Mouse (Mus musculus): Measurements from ENCODE around the gene Fsd1.

The Fsd1 gene

GRCm38 (mm10) chr17:55986030-55986961 is at the start of gene Fsd1:
Gene Fsd1, plus strand, starts transcription at chr17:55986509.
- no peak for DNase-seq (ENCODE audit: low spot score)

DNA sequence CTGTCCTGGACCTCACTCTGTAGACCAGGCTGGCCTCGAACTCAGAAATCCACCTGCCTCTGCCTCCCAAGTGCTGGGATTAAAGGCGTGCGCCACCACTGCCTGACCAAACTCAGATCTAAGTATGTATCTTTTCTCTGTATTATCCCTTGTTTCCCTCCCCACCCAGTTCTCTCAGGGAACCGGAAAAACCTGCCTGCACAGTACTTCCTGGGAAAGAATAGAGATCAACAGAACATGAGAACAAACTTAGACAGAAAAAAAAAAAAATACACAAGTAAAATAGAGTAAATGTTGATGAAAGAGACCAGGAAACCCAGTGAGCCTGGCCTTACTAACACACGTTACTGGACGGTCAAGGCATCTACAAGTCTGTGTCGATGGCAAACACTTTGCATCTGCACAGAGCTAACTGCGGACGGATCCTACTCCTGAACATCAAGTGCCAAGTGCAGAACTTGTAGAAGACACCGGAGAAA is 41.9 kb upstream of the Fsd1 start:
- peak; percentile 56 for DNase-seq (ENCODE audit: low spot score)

DNA sequence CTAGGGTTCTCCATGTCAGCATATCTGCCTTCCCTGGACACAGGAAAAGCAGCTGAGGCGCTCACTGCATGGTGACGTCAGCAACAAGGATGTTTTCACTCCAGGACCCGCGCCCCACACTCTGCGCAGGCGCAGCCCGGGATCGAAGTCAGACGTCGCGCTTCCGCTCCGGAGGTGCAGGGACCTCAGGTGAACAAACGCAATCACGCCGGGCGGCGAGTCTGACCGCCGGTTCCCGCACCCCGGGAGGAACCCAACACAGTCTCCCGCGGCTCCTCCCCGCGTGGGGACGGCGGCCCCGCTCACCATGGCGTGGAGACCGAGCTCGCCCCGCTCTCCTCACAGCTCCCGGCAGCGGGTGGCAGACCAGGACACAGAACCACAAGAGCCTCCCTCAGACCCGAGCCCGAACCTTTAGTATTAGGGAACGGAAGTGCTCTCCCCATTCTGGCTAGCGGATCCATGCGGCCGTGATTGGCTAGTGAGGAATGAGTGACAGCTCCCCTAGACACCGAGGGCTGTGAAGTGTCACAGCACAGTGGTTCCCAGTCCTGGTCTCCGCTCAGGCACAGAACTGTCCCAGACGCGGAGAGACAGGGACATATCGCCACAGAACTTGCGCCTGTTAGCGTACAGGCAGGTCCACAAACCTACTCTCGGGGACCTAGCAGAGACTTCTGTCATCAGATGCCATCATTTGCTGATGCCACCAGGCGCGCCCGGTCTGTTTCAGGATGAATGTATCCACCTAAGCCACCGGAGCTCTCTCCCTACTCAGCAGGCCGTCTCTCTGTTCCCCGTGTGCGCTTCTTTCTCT is 41.2 kb upstream of the Fsd1 start:
- DNase-seq (ENCODE audit: low spot score) = peak; percentile 96

DNA sequence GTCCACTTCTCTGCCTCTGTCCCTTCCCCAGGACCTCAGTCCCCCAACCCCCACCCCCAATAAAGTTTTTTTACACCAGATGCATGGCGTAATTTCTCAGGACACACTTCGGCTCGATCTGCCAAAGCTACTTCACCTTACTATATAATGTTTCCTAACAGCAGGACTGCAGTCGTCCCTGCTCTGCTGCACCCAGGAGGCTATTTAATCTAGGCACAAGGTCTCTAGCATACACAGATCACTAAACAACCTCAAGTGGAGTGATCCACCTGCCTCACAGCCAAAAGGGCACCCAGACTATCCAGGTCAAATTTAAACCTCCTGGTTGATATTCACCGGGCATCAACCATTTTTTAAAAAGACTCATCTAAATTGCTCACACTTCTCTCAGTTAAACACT is 40.6 kb upstream of the Fsd1 start:
- DNase-seq (ENCODE audit: low spot score) = no peak

GRCm38 (mm10) chr17:55948647-55949046 is 37.7 kb upstream of the Fsd1 start:
- DNase-seq (ENCODE audit: low spot score) = no peak

GRCm38 (mm10) chr17:55949400-55949799 is 36.9 kb upstream of the Fsd1 start, which contains the start of gene Zfp119b:
Gene Zfp119b, minus strand, starts transcription at chr17:55949500.
- DNase-seq (ENCODE audit: low spot score) = no peak

DNA sequence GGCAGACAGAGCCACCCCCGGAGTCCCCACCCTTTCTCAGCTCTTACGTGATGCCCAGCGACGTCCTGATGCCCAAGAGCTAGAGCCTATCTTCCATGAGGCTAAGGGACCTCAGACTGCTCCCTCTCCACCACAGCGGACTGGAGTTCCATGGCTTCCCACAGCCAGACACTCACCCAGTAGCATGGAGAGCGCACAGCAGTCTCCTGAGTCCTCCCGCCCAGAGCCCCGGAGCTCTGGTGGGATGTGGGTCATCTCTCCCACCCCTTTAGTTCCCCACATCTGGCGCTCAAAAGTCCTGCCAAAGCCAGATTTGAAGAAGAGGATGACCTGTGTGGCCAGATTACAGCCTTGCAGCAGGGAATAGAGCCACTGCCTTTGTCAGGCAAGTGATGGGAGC is 35.7 kb upstream of the Fsd1 start:
- no peak for DNase-seq (ENCODE audit: low spot score)

DNA sequence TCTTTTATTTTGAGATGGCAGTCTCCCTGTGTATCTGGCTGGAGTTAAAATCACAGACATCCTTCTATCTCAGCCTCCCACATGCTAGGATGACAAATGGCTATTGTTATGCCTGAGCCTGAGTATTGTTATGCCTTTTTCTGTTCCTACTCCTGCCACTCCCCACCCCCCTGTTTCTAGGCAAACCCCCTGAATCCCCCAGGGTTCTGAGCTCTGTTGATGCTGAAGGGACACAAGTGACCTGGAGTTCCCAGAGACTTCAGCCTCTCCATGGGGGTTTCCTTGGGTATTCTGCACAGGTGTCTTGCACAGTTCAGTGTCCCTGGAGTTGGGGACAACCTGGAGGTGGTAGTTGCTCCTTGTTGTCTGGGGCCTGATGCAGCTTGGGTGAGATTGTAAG is 34.3 kb upstream of the Fsd1 start:
- no peak for DNase-seq (ENCODE audit: low spot score)

- DNase-seq (ENCODE audit: low spot score) = no peak
Observed at GRCm38 (mm10) chr17:55952447-55953027, 33.8 kb upstream of the Fsd1 start, which contains the start of gene Ebi3. Gene Ebi3, plus strand, starts transcription at chr17:55952640.

- no peak for DNase-seq (ENCODE audit: low spot score)
Observed at GRCm38 (mm10) chr17:55953751-55954150, 32.6 kb upstream of the Fsd1 start.

DNA sequence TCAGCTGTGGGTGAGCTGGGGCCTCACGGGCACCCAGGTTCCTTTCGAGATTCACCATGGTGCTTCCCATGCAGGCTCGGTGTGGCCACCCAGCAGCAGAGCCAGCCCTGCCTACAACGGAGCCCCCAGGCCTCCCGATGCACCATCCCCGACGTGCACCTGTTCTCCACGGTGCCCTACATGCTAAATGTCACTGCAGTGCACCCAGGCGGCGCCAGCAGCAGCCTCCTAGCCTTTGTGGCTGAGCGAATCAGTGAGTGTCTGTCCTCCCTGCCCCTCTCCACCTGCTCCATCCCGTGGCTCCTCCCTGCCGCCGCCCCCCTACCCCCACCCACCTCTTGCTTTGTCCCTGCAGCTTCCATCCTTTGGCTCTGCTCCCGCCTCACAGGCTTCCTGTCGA is 32.1 kb upstream of the Fsd1 start:
- DNase-seq (ENCODE audit: low spot score) = no peak

GRCm38 (mm10) chr17:55956129-55956528 is 30.2 kb upstream of the Fsd1 start:
- DNase-seq (ENCODE audit: low spot score) = peak; percentile 80

- no peak for DNase-seq (ENCODE audit: low spot score)
Observed at GRCm38 (mm10) chr17:55956591-55956990, 29.7 kb upstream of the Fsd1 start.

DNA sequence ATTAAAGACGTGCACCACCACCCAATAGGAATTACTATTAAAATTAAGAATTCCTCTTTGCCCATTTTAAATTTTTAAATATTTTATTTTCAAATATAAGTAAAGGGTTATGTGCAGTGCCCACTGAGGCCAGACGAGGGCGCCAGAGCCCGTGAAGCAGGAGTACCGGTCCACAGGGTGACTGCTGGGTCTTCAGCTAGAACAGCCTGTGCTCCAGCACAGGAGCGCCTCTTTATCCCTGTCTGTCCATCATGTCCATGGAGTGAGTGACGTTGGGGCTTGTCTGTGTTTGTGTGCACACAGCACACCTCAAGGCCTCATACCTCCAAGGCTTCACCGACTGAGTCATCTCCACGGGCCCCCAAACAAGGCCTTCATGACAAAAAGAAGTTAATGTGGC is 29.1 kb upstream of the Fsd1 start:
- DNase-seq (ENCODE audit: low spot score) = peak; percentile 73

GRCm38 (mm10) chr17:55957726-55958583 is 28.4 kb upstream of the Fsd1 start:
- no peak for DNase-seq (ENCODE audit: low spot score)

GRCm38 (mm10) chr17:55958584-55958886 is 27.8 kb upstream of the Fsd1 start:
- no peak for DNase-seq (ENCODE audit: low spot score)

GRCm38 (mm10) chr17:55958918-55959728 is 27.2 kb upstream of the Fsd1 start, which contains the start of gene Yju2:
Gene Yju2, plus strand, starts transcription at chr17:55959099.
- DNase-seq (ENCODE audit: low spot score) = peak; percentile 94

DNA sequence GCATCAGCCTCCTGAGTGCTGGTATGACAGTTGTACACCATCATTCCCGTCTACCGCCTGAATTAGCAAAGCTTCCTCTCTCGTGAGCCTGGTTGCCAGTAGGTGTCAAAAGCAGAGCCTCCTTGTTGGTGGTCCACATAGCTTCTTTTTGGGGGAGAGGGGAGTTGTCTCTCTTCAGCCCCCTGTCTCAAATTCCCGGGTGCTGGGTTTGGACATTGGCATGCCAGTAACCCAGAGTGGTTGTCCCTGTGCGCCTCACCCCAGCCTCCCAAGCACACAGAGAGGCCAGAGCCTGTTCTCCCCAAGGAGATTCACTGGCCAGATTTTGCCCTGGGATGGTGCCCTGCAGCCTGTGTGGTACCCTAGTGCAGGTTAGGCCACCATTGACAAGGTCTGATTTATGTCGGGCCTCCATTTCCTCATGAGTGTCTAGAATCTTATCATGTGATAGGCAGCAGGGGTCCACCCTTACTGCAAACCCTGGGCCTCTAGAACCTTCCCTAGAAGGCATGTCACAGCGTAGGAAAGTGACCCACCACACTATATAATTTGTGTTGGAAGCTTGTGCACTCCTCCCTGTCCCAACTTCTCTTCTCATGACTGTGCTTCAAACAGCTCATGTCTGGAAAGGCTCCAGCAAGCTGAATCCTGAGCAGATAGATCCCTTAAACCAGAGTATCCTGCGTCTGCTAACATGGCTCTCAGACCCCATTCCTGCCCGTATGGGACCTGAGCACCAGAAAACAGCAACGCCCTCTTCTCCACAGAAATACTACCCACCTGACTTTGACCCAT is 26.2 kb upstream of the Fsd1 start:
- DNase-seq (ENCODE audit: low spot score) = no peak

DNA sequence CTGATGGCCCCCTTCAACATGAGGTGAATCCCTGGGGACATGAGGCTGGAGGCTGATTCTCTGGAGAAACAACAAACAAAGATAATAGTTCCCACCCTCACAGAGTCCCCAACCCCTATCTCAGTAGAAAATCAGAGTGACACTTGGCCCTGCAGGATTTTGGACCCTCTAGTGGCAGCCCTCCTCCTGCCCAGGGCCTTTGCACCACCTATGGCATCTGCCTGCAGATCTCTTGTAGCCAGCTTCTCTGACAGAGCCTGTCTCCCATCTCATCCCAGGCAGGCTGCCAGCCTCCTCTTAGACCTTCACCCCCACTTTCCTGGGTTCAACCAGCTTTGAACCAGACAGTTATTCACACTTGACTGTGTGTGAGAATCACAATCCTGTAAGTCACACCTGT is 25.5 kb upstream of the Fsd1 start:
- no peak for DNase-seq (ENCODE audit: low spot score)

DNA sequence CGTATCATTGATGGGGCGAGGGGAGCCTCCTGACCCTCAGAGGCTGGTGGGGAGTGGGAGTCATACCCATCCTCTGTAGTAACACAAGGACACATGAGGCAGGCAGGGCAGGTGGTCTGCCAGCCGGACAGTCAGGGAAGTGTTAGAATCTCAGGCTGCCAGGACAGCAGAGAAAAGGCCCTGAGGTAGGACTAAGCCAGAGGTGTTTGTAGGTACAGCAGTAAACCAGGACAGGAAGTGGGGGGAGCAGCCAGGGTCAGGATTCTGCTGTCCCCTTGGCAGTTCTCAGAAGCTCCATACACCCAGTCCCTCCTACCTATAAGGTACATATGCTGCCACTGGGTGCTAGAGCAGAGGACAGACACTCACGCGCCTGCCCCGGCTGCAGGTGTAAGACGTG is 24.7 kb upstream of the Fsd1 start:
- DNase-seq (ENCODE audit: low spot score) = no peak

Data from lung, postnatal 25 days (tissue).